Mouse (Mus musculus) activated CD4-positive, CD25-positive, alpha-beta regulatory T cell (primary cell): ENCODE results near the gene Gtf3c5. TPM values are rescaled to one million over a fixed set of nuclear protein-coding genes. Genes with fewer than 3 reads are reported as not detected.

ENCODE experiments used
- polyA plus RNA-seq, 2 experiments: library from polyadenylated mRNA; unstranded; fragments of 100-300 nt; shearing (Covaris generic); gene quantifications; one replicate each; pipeline ENCODE4 v1.2.1; 2017

Gene Gtf3c5
- 10 to 100 TPM; 14.2 to 23.5 TPM for polyA plus RNA-seq

DNA sequence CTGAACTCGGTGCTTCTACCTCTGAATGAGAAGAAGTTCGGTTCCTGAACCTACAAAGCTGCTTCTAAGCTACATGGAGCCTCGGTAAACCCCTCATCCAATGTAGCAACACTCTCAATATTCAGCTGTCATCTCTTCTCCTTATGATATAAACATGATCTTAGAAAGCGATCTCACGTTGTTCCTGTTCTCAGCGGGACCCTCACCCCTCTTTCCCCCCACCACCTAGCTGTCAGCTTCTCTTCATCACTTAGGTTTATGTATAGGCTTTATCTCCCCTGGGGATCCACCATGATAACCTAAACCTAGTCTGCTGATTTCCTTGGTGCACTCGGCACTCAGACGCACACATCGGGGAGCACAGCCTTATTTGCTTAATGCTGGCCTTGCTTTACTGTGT lies at the start of gene Gtf3c5:
TSS of gene Gtf3c5 (minus strand) at position 101 of the 400 bp plus-strand sequence.

DNA sequence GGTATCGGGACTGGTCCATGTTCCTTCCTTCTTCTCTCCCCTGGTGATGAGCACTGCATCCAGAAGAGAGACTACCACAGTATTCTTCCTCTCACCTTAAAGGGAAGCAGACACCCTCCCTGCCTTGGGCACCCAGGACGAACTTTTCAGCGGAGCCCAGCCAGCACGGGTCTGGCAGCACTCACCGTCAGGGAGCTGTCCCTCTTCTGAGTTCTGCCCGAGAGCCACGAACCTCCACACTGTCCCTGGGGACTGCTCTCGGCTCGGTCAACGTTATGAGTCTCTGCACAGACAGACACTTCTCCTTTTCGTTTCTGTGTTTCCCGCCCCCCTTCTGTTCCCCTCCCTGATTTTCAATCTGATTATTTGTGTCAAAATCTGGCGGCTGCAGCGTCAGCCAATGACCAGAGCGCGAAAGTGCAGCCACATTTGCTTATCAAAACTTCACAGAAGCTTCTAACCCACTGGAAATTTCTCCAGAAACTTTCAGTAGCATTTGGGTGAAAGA lies 38.2 kb upstream of the Gtf3c5 start, which contains the start of gene Gfi1b:
TSS of gene Gfi1b (minus strand) at position 319 of the 508 bp plus-strand sequence.

DNA sequence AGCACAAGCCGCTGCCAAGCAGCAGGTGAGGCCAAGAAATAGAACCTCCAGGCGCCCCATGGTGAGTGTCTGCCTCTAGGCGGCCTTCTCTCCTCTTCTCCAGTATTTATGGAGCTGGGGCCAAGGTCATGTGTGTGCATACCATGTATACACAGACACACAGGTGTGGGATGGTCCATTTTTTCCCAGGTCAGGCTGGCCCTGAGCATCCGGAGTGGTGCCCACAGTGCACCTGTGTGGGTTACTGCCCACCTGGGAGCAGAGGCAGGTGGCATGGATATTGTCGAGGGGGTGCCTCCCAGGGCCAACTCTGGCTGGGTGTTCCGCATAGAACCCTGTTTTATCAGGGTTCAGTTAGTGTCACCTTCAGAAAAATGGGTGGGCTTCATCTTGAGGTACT lies 20.2 kb downstream of the Gtf3c5 start, which contains the start of gene Cel:
TSS of gene Cel (minus strand) at position 101 of the 400 bp plus-strand sequence.

Other genes starting within 250 kb of the Gtf3c5 start
- gene Ppp1r26, start 137.0 kb downstream of the Gtf3c5 start, polyA plus RNA-seq: not detected
- gene 1700007K13Rik, start 117.4 kb downstream of the Gtf3c5 start, polyA plus RNA-seq: under 1 TPM in 1 of 2 experiments, not detected in 1; 0.64 TPM
- 10 to 100 TPM; 27.4 to 34.1 TPM for gene Mrps2, start 115.7 kb downstream of the Gtf3c5 start, polyA plus RNA-seq
- under 1 TPM in 1 of 2 experiments, not detected in 1; 0.12 TPM for gene Gbgt1, start 86.9 kb downstream of the Gtf3c5 start, polyA plus RNA-seq
- gene Gm10134, start 77.7 kb downstream of the Gtf3c5 start, polyA plus RNA-seq: under 1 TPM; 0.78 to 0.84 TPM
- 10 to 100 TPM; 14.1 to 38.3 TPM for gene Ralgds, start 70.6 kb downstream of the Gtf3c5 start, polyA plus RNA-seq
- gene Cel, start 20.3 kb downstream of the Gtf3c5 start, polyA plus RNA-seq: under 1 TPM in 1 of 2 experiments, not detected in 1; 0.25 TPM
- 1 to 10 TPM in 1 of 2 experiments, not detected in 1; 2.0 TPM for gene Gfi1b, start 38.2 kb upstream of the Gtf3c5 start, polyA plus RNA-seq
- gene Tsc1, start 57.5 kb upstream of the Gtf3c5 start, polyA plus RNA-seq: 10 to 100 TPM; 24.0 to 26.5 TPM
- gene Spaca9, start 116.0 kb upstream of the Gtf3c5 start, polyA plus RNA-seq: not detected
- under 1 TPM in 1 of 2 experiments, not detected in 1; 0.50 TPM for gene Ak8, start 116.4 kb upstream of the Gtf3c5 start, polyA plus RNA-seq